Comparison of ENCODE assay signal across 13 mouse cellular contexts in genomic region chr2:60118684-60119558, GRCm38 (mm10).
DNase-seq lines count a peak whose midpoint lies in the region; ATAC-seq and TF ChIP-seq lines count a peak whose summit lies in the region.
"Had no signal": no experiment of that assay in that cellular context is flagged by ENCODE, and none has a peak within 500 bp of the region (broad histone marks: within the 10 kb centered on the region; RNA-seq: fewer than 3 reads in every experiment).

No protein-coding gene starts in this region.

- TF ChIP-seq CTCF in midbrain, postnatal 0 days (IDR thresholded peaks at IDR 0.05): no peak

- no peak for ATAC-seq in heart, embryonic 15.5 days (replicated peaks; ENCODE audit: insufficient number of reproducible peaks, insufficient read depth, low FRiP score, low read depth)
- no peak for ATAC-seq in midbrain, postnatal 0 days (ENCODE audit: low FRiP score)

- no peaks in the 10 kb centered on the region for H3K27me3 ChIP-seq in heart, embryonic 15.5 days
- no peaks in the 10 kb centered on the region for H3K27me3 ChIP-seq in hindbrain, embryonic 10.5 days (ENCODE audit: insufficient read depth, poor library complexity, severe bottlenecking)
- H3K27me3 ChIP-seq in midbrain, postnatal 0 days (ENCODE audit: insufficient read depth, low read length): no peaks in the 10 kb centered on the region

- 52% methylated on average over 10 of the region's 10 CpGs for WGBS in heart, embryonic 15.5 days
- 51% methylated on average over 10 of the region's 10 CpGs for WGBS in hindbrain, embryonic 10.5 days
- 23% methylated on average over 10 of the region's 10 CpGs for WGBS in midbrain, postnatal 0 days

- no peak overlapping the region for H3K9ac ChIP-seq in heart, embryonic 15.5 days
- H3K9ac ChIP-seq in midbrain, postnatal 0 days (replicated peaks; ENCODE audit: low read length, poor library complexity, severe bottlenecking): no peak overlapping the region
- H3K9ac ChIP-seq: lung, embryonic 14.5 days had no signal

- intact Hi-C loops in heart, postnatal 14 days (cut with DNase I): no loop called here
- intact Hi-C loops in left cerebral cortex, postnatal 10 days (cut with DNase I): no loop called here

- no peaks in the 10 kb centered on the region for H3K36me3 ChIP-seq in heart, embryonic 15.5 days
- peaks cover 16% of the 10 kb centered on the region for H3K36me3 ChIP-seq in hindbrain, embryonic 10.5 days
- H3K36me3 ChIP-seq in midbrain, postnatal 0 days (ENCODE audit: insufficient read depth, low read length): no peaks in the 10 kb centered on the region

- peaks cover 36% of the 10 kb centered on the region for H3K4me1 ChIP-seq in heart, embryonic 15.5 days (replicated peaks)
- H3K4me1 ChIP-seq in hindbrain, embryonic 10.5 days (replicated peaks): peaks cover 70% of the 10 kb centered on the region
- H3K4me1 ChIP-seq in midbrain, postnatal 0 days (ENCODE audit: insufficient read depth, low read length): peaks cover 8% of the 10 kb centered on the region; the same call in 1 of the 2 replicates

- DNase-seq in heart, postnatal 14 days: no peak
- DNase-seq in fat pad, adult 2 months (ENCODE audit: extremely low read depth, low read depth, low spot score): peak; percentile 55
- DNase-seq in hindbrain, embryonic 10.5 days (ENCODE audit: low spot score): no peak
- peak; percentile 26 for DNase-seq in midbrain, postnatal 0 days (ENCODE audit: low spot score)
- no peak for DNase-seq in left cerebral cortex, postnatal 10 days (ENCODE audit: extremely low spot score in 1 of 2, low spot score in 2 of 2)
- no peak for DNase-seq in frontal cortex, postnatal 14 days (ENCODE audit: low spot score in 2 of 2)
- DNase-seq: cerebellum, adult 9-10 months; kidney, adult 8-10 months; layer of hippocampus, adult 9-11 months; lung, embryonic 14.5 days; right cerebral cortex, adult 18-20 months; thymus, postnatal 4 days had no signal

- no peaks in the 10 kb centered on the region for H3K9me3 ChIP-seq in heart, embryonic 15.5 days (replicated peaks)
- H3K9me3 ChIP-seq in hindbrain, embryonic 10.5 days: no peaks in the 10 kb centered on the region
- no peaks in the 10 kb centered on the region for H3K9me3 ChIP-seq in midbrain, postnatal 0 days (ENCODE audit: low read length)

- H3K4me2 ChIP-seq in heart, embryonic 15.5 days: peak overlapping the region; percentile 26
- peak overlapping the region; percentile 23 for H3K4me2 ChIP-seq in midbrain, postnatal 0 days (ENCODE audit: low read depth, low read length, poor library complexity, severe bottlenecking)
- H3K4me2 ChIP-seq: lung, embryonic 14.5 days had no signal

- H3K4me3 ChIP-seq in heart, embryonic 15.5 days: no peak overlapping the region
- no peak overlapping the region for H3K4me3 ChIP-seq in hindbrain, embryonic 10.5 days
- H3K4me3 ChIP-seq in midbrain, postnatal 0 days (ENCODE audit: low read depth, low read length): peak overlapping the region; percentile 19; the same call in 1 of the 2 replicates

- H3K27ac ChIP-seq in heart, embryonic 15.5 days: peak overlapping the region; percentile 1; the same call in 1 of the 2 replicates
- H3K27ac ChIP-seq in hindbrain, embryonic 10.5 days: peak overlapping the region; percentile 1; the same call in 1 of the 2 replicates
- H3K27ac ChIP-seq in midbrain, postnatal 0 days (ENCODE audit: low read depth, low read length): 0 out of 2 replicates have a peak overlapping the region, but pooled peaks have one; percentile 34

Comparison
In these comparisons a context has a peak if more than half of its experiments do, and no peak if none do; other contexts are left out.
1. DNase-seq: peak in fat pad, adult 2 months (single experiment) and midbrain, postnatal 0 days (single experiment); none in heart, postnatal 14 days (0 of 2), hindbrain, embryonic 10.5 days (single experiment), left cerebral cortex, postnatal 10 days (0 of 2) and frontal cortex, postnatal 14 days (0 of 2).
2. Peak in every context shown above with its lines, with median percentiles within 50 percentile points of each other: H3K27ac ChIP-seq.